Mouse (Mus musculus): ENCODE measurements around the gene Tmem132a. TPM values are rescaled to one million over a fixed set of nuclear protein-coding genes. Genes with fewer than 3 reads are reported as not detected.

Gene Tmem132a
- polyA plus RNA-seq, 1 experiment, result 2.9 TPM

DNA sequence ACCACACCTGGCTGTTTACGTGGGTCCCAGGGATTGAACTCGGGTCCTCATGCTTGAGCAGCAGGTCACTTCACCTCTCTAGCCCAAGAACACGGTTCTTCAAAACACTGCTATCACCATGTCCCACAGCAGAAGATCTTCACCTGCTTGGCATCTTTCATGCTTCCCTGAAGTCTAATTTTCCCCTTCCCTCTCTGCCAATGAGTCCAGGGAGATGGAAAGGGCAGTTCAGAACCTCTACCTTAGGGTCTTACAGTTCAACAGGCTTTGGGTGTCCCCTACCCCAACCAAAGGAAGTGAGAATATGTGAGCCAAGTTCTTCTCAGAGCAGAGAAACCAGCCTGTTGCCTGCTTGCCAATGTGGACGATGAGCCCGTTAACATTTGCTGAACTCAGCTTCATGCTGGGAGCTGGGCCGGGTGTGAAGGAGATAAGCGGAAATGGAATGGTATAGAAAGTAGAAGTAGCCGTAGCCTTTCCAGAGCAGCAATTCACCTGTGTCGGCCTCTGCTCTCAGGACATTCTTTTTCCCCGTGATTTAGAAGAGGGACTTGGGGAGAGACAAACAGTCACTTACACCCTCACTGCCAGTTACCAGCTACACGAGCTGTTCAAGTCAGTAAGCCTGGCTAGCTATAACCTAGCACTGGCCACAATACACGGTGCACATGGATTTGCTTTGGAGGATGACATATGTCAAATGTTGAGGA, 61.1 kb downstream of the Tmem132a start:
- H3K4me3 ChIP-seq (replicated peaks), result no peak overlapping the region
- TF ChIP-seq GATA1 (IDR thresholded peaks at IDR 0.05; ENCODE audit: borderline replicate concordance, low read length), result no peak
- no peak for TF ChIP-seq FLI1 (IDR thresholded peaks at IDR 0.05; ENCODE audit: low read length)
- H3K36me3 ChIP-seq (replicated peaks; ENCODE audit: low read length), result no peaks in the 10 kb centered on the region
- peaks cover 27% of the 10 kb centered on the region for H3K27me3 ChIP-seq (replicated peaks)
- no peaks in the 10 kb centered on the region for H3K4me1 ChIP-seq
- H3K9me3 ChIP-seq, result 0 out of 2 replicates have a peak, but pooled peaks cover 2% of the 10 kb centered on the region

Other genes with a start within 250 kb of the Tmem132a start
- gene Vwce, start 235.7 kb downstream of the Tmem132a start, polyA plus RNA-seq (2012; ENCODE audit: insufficient read depth, low replicate concordance), result 0.46 TPM in 1 of 2 replicates, not detected in the other
- not detected in 2 replicates for gene Pga5, start 191.9 kb downstream of the Tmem132a start, polyA plus RNA-seq (2012; ENCODE audit: insufficient read depth, low replicate concordance)
- 60.2 and 90.5 TPM in 2 replicates for gene Vps37c, start 181.2 kb downstream of the Tmem132a start, polyA plus RNA-seq (2012; ENCODE audit: insufficient read depth, low replicate concordance)
- gene Cd5, start 130.9 kb downstream of the Tmem132a start, polyA plus RNA-seq (2012; ENCODE audit: insufficient read depth, low replicate concordance), result not detected in 2 replicates
- not detected in 2 replicates for gene Cd6, start 39.9 kb downstream of the Tmem132a start, polyA plus RNA-seq (2012; ENCODE audit: insufficient read depth, low replicate concordance)
- 13.1 and 29.4 TPM in 2 replicates for gene Slc15a3, start 30.2 kb downstream of the Tmem132a start, polyA plus RNA-seq (2012; ENCODE audit: insufficient read depth, low replicate concordance)
- 6.7 and 17.2 TPM in 2 replicates for gene Tmem109, start 12.1 kb upstream of the Tmem132a start, polyA plus RNA-seq (2012; ENCODE audit: insufficient read depth, low replicate concordance)
- gene Prpf19, start 25.3 kb upstream of the Tmem132a start, polyA plus RNA-seq (2012; ENCODE audit: insufficient read depth, low replicate concordance), result 16.9 and 54.8 TPM in 2 replicates
- gene Zp1, start 50.7 kb upstream of the Tmem132a start, polyA plus RNA-seq (2012; ENCODE audit: insufficient read depth, low replicate concordance), result not detected in 2 replicates
- gene Ptgdr2, start 67.2 kb upstream of the Tmem132a start, polyA plus RNA-seq (2012; ENCODE audit: insufficient read depth, low replicate concordance), result not detected in 2 replicates
- 25.4 and 33.6 TPM in 2 replicates for gene Ccdc86, start 79.3 kb upstream of the Tmem132a start, polyA plus RNA-seq (2012; ENCODE audit: insufficient read depth, low replicate concordance)
- gene Ms4a10, start 104.7 kb upstream of the Tmem132a start, polyA plus RNA-seq (2012; ENCODE audit: insufficient read depth, low replicate concordance), result not detected in 2 replicates
- gene Ms4a15, start 123.3 kb upstream of the Tmem132a start, polyA plus RNA-seq (2012; ENCODE audit: insufficient read depth, low replicate concordance), result not detected in 2 replicates
- not detected in 2 replicates for gene Ms4a18, start 148.1 kb upstream of the Tmem132a start, polyA plus RNA-seq (2012; ENCODE audit: insufficient read depth, low replicate concordance)
- gene Ms4a8a, start 211.2 kb upstream of the Tmem132a start, polyA plus RNA-seq (2012; ENCODE audit: insufficient read depth, low replicate concordance), result not detected in 2 replicates

Data from megakaryocyte, embryonic 14.5 days (primary cell).